Mouse (Mus musculus): Measurements from ENCODE around the gene Inpp4b.

The Inpp4b gene

GRCm38 (mm10) chr8:81466776-81467175, 124.4 kb downstream of the Inpp4b start:
- no peak for DNase-seq (ENCODE audit: low spot score)

GRCm38 (mm10) chr8:81478674-81479073, 136.3 kb downstream of the Inpp4b start:
- DNase-seq (ENCODE audit: low spot score) = peak; percentile 59

GRCm38 (mm10) chr8:81483834-81484233, 141.5 kb downstream of the Inpp4b start:
- no peak for DNase-seq (ENCODE audit: low spot score)

- DNase-seq (ENCODE audit: low spot score) = no peak
Observed at GRCm38 (mm10) chr8:81485626-81486025, 143.3 kb downstream of the Inpp4b start.

GRCm38 (mm10) chr8:81489894-81490661, 147.7 kb downstream of the Inpp4b start:
- no peak for DNase-seq (ENCODE audit: low spot score)

- DNase-seq (ENCODE audit: low spot score) = no peak
Observed at GRCm38 (mm10) chr8:81491097-81491705, 148.8 kb downstream of the Inpp4b start.

DNA sequence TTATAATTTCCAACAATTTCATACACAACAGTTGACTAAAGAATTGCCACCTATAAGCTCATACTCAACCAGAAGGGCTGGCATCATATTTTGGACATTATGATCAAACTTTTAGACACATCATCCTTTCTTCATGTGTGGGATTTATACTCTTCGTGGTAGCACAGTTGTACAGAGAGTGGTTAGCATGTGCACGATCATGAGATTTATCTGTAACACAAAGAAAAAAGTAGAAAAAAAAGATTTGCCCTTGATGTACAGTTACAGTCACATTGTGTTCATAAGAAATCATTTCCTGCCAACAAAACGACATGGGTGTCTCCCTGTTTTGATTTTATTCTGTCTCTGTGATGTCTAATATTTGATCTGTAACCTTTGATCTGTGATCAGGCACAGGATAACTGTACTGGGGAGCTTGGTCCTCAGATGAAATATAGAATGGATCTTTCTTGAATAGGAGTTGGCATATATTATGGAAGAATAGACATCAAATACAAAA, 149.4 kb downstream of the Inpp4b start:
- no peak for DNase-seq (ENCODE audit: low spot score)

DNA sequence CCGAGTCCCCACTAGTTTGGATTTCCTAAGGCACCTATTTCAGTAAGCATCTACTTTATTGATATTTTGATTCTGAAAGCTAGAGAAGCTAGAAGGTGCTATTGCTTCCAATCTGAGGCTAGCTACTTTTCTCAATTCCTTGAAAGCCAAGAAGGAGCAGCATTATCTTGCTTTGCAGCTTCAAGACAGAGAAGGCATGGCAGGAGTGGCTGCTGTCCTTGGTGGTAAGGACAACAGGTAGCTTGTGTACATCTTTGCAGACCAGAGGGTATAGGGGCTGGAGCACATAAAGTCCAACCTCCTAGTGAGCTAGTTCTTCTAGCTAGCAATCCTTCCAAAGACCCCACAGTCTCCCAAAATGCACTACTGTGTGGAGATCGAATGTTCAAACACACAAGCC, 152.5 kb downstream of the Inpp4b start:
- no peak for DNase-seq (ENCODE audit: low spot score)

- no peak for DNase-seq (ENCODE audit: low spot score)
Observed at GRCm38 (mm10) chr8:81497646-81498045, 155.3 kb downstream of the Inpp4b start.

DNA sequence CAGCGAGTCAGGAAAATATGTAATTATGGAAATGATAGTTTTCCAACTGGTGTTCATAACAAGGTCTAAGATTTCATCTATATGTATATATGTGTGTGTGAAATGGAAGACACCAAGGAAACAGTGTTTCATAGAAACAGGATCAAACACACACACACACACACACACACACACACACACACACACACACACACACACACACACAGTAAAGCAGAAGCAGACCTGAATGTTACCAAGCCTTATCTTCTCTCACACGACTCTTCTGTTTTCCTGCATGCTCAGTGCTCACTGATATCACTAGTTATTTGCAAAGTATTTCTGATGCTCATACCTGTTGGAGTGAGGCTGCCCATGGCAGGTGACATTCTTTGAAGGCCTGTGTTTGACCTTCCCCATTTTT, 159.9 kb downstream of the Inpp4b start:
- no peak for DNase-seq (ENCODE audit: low spot score)

- DNase-seq (ENCODE audit: low spot score) = no peak
Observed at GRCm38 (mm10) chr8:81502982-81503381, 160.6 kb downstream of the Inpp4b start.

- DNase-seq (ENCODE audit: low spot score) = no peak
Observed at GRCm38 (mm10) chr8:81512826-81513225, 170.5 kb downstream of the Inpp4b start.

- DNase-seq (ENCODE audit: low spot score) = no peak
Observed at GRCm38 (mm10) chr8:81514425-81514824, 172.1 kb downstream of the Inpp4b start.

GRCm38 (mm10) chr8:81522085-81522484, 179.7 kb downstream of the Inpp4b start:
- no peak for DNase-seq (ENCODE audit: low spot score)

DNA sequence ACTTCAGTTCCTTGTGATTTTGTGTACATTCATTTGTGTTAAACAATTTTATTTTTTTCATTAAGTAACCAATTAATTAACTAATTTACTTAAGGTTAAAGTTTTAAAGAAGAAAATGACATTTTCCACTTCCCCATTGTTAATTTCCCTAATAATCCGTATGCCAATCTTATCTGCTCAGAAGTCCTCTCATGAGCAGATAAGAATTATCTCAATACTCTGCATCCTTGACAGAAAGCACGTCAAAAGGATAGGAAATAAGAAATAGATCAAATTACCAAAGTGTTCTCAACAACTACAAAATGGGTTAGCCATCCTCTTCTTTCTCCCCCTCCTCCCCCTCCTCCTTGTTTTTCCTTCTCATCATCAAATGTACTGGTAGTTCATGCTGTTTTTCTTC, 182.2 kb downstream of the Inpp4b start:
- no peak for DNase-seq (ENCODE audit: low spot score)

DNA sequence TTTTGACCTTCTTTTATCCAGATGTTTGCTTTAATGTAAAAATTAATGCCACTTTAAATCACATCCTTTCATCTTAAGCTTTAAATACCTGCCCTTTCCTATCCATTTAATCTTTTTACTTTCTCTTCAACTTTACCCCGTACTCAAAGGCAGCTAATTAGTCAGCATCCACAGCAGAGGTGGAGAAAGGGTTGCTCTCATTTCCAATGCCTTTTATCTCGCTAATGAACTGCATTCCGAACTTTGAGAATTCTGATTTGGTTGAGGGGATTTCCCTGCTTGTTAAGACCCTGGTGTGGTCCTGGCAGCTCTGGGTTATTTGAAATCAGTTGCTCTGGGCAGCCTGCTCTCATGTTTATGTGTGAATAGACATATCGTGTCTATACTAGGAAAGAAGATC, 185.3 kb downstream of the Inpp4b start:
- DNase-seq (ENCODE audit: low spot score) = peak; percentile 3

DNA sequence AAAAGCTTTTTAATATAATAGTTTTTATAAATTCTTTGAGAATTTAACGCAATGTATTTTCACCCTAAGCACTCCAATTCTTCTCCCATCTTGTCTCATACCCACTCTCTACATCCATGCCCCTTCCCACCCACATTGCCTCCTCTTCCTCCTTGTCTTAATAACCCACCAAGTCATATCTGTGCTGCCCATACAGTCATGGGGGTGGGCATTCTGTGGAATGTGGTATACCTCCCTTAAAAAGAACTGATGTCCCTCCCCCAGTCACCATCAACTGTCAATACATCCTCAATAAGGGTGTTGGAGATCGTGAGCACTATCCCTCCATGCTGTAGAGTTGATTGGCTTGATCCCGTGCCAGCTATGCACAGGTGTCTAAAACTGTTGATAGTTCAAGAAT, 196.0 kb downstream of the Inpp4b start:
- DNase-seq (ENCODE audit: low spot score) = no peak

- no peak for DNase-seq (ENCODE audit: low spot score)
Observed at GRCm38 (mm10) chr8:81558550-81558949, 216.2 kb downstream of the Inpp4b start.

GRCm38 (mm10) chr8:81562405-81562804, 220.0 kb downstream of the Inpp4b start:
- no peak for DNase-seq (ENCODE audit: low spot score)

DNA sequence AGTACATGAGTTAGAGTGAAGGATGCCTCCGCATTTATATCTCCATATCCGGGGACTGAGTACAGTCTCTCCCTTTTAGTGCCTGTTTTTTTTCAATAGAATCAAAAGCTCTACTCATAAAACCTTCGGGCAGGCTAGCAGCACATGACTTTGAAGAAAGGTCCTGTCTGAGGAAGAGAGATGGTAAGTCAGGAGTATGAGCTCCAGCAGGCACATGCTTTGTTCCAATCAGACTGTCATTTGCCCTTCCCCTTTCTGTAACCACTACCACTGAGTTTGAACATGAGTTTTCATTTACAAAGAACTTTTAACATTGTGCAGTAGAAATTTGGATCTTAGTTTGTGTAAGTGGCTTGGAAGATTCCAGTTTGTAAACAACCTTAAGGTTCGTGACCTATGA, 223.1 kb downstream of the Inpp4b start:
- no peak for DNase-seq (ENCODE audit: low spot score)

GRCm38 (mm10) chr8:81572319-81573104, 230.2 kb downstream of the Inpp4b start:
- DNase-seq (ENCODE audit: low spot score) = no peak

DNA sequence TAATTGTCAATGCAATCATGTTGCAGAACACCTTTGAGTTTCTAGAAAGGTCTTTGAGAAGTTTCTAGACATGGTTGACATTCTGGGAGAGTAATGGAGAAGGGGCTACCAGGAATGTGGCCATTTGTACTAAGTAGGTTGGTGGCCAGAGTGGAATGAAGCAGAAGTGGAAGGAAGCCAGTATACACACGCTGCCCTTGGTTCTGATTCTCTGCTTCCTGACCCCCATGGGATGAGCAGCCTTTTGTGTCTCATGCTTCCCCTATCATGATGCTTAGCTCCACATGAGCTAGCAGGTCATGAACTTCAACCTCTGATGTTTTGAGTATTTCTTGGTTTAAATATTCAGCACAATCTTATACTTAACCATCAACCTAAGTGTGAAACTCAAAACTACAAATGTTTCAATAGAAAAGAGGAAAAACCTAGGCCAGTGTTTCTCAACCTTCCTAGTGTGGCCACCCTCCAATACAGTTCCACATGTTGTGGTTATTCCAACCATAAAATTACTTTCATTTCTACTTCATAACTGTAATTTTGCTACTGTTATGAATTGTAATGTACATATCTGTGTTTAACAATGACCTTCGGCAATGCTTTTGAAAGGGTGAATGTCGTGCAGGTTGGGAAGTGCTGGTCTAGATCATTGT, 233.0 kb downstream of the Inpp4b start:
- no peak for DNase-seq (ENCODE audit: low spot score)
